Mouse (Mus musculus) kidney, embryonic 14.5 days (tissue): ENCODE results near the gene Gm10570. TPM values are rescaled to one million over a fixed set of nuclear protein-coding genes. Genes with fewer than 3 reads are reported as not detected.

Source experiments
- ATAC-seq: fragments of 200-750 bp; cut with Nextera tagmentation; 2 replicates; pipeline ENCODE4 v1.8.0; 2017; ENCODE audit warnings: moderate number of reproducible peaks, mild to moderate bottlenecking, moderate TSS enrichment, moderate library complexity; ENCODE audit not compliant: low FRiP score, low TSS enrichment
- H3K27ac ChIP-seq: fragments of 300-500 bp; sonication (generic); 2 replicates; pipeline ENCODE4 v1.5.1; 2014; ENCODE audit warnings: low read depth, mild to moderate bottlenecking, low read length, moderate library complexity, mixed read lengths
- H3K27me3 ChIP-seq: fragments of 300-500 bp; sonication (generic); 2 replicates; pipeline ENCODE4 v1.6.1; 2014; ENCODE audit warnings: mild to moderate bottlenecking, low read length; ENCODE audit not compliant: control insufficient read depth, insufficient read depth
- H3K36me3 ChIP-seq: fragments of 300-500 bp; sonication (generic); 2 replicates; pipeline ENCODE4 v1.6.1; 2014; ENCODE audit warnings: low read length, mixed read lengths; ENCODE audit not compliant: control insufficient read depth, insufficient read depth
- H3K4me1 ChIP-seq: fragments of 300-500 bp; sonication (generic); 2 replicates; pipeline ENCODE4 v1.6.1; 2014; ENCODE audit warnings: low read length, mixed read lengths; ENCODE audit not compliant: control insufficient read depth, insufficient read depth
- H3K4me2 ChIP-seq: fragments of 300-500 bp; sonication (generic); replicated peaks from 2 replicates; pipeline ENCODE4 v1.6.1; 2014; ENCODE audit warnings: low read depth, mild to moderate bottlenecking, low read length
- H3K4me3 ChIP-seq: fragments of 300-500 bp; sonication (generic); 2 replicates; pipeline ENCODE4 v1.5.1; 2014; ENCODE audit warnings: mild to moderate bottlenecking, low read length
- H3K9ac ChIP-seq: fragments of 300-500 bp; sonication (generic); 2 replicates; pipeline ENCODE4 v1.6.1; 2014; ENCODE audit warnings: low read depth, mild to moderate bottlenecking, low read length, moderate library complexity
- H3K9me3 ChIP-seq: fragments of 300-500 bp; sonication (generic); 2 replicates; pipeline ENCODE4 v1.6.1; 2016; ENCODE audit warnings: low read length; ENCODE audit not compliant: control insufficient read depth
- WGBS: fragments of 180-500 bp; shearing (Covaris S2); extraction: QIAGEN DNeasy Blood & Tissue Kit; methylation state at CpG from one replicate; pipeline ENCODE4 v1.1.7; 2014; 5-methylcytosine and 5-hydroxymethylcytosine counted together
- polyA plus RNA-seq: library from polyadenylated mRNA; unstranded; fragments of >200 nt; fragmentation: Nextera tagmentation; extraction: Ambion mirVana; gene quantifications from 2 replicates; pipeline ENCODE4 v1.2.1, GENCODE M21; 2014

Gene Gm10570
- polyA plus RNA-seq, 1 experiment from 2014 or later, result not detected

DNA sequence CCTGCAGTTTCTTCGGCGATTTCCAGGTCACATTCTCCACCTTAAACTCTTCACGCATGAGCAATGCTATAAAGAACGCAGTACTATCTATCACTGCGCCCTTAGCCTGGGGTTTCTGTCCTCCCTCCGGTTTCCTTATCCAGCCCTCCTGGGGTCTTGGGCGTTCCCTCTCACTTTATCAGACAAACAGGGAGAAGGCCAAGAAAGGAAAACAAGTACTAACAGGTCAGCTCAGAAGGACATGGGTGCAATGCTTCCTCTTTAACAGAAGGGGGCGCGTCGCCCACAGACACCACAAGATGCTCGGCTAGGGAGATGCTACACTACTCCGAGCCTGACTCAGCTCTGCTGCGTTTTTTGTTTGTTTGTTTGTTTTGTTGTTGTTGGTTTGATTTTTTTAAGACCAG lies 11.3 kb downstream of the Gm10570 start:
- WGBS, result 16% methylated on average over 13 of the region's 13 CpGs
- ATAC-seq, result peak; percentile 28
- no peak overlapping the region for H3K4me3 ChIP-seq
- H3K9ac ChIP-seq, result no peak overlapping the region
- H3K9me3 ChIP-seq, result no peaks in the 10 kb centered on the region
- no peaks in the 10 kb centered on the region; the same call in 1 of the 2 replicates for H3K27me3 ChIP-seq
- no peak overlapping the region for H3K27ac ChIP-seq
- H3K4me1 ChIP-seq, result no peaks in the 10 kb centered on the region
- no peaks in the 10 kb centered on the region for H3K36me3 ChIP-seq
- H3K4me2 ChIP-seq, result no peak overlapping the region

DNA sequence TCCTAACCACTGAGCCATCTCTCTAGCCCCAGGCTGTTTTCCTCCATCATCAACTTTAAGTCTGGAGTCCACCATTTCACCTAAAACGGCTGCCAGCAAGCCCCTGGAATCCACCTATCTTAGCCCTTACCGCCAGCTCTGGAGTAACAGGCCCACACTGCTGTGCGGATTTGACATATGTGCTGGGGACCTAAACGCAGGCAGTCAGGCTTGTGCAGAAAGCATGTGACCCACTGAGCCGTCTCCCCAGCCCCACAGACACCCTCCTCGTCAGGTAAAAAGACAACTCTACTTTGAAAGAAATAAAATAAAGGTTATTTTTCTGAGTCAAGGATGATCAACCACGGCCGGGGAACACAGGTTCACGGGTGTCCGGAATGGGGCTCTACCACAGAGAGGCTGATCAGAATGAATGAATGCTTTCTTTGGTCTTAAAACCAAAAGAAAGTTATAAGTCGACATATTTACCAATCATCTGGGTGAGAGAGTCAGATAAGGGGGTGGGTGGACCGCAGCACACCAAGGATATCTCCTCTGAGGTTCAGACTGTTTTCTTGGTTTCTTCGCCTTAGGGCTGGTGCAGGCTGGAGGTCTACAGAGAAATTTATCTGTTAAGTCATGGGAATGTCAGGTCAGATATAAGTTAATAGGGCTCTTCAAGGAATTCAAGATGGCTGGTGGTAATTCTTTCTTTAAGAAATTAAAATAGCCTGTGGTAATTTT lies 12.1 kb downstream of the Gm10570 start:
- no peak for ATAC-seq

DNA sequence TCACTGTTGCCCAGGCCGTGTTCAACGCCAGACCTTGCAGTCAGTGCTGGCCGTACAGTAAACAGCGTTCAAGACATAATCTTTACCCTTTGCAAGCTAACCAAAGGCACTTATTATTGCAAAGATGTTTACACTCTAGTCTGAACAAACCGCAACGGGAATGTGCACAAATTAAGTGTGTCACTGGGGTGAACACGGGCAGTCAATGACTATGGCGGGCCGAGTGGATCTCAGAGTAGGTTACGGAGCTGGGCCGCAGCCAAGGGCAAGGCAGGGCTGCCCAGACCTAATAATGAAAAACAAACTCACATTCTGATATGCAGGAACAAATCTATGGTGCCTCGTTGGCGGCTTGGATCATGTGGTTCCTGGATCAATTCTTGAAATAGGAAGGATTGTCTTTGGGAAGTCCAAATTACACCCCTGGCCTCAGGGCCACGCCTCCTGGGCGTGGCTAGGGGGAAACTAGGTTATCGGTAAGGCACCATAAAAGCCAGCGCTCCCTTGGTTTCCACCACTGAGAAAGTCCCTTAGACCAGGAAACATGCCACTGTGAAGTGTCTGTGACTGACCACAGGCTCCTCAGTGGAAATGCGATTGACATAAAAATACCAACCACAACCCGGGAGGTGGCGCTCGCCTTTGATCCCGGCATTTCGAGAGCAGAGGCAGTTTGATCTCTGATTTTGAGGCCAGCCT lies 13.3 kb downstream of the Gm10570 start:
- no peak overlapping the region for H3K4me2 ChIP-seq
- WGBS, result 46% methylated on average over 23 of the region's 23 CpGs
- no peak overlapping the region for H3K9ac ChIP-seq

More for the DNA sequence above, 12.1 kb downstream of the Gm10570 start:
- Histone ChIP-seq H3K27me3 (no peaks in the 10 kb centered on the region; the same call in 1 of the 2 replicates), H3K27ac (no peak overlapping the region), H3K4me1 (no peaks in the 10 kb centered on the region), H3K4me2 (no peak overlapping the region), H3K9ac (no peak overlapping the region), H3K36me3 (no peaks in the 10 kb centered on the region), H3K9me3 (no peaks in the 10 kb centered on the region), H3K4me3 (no peak overlapping the region)
- WGBS, result 86% methylated on average over 13 of the region's 13 CpGs

DNA sequence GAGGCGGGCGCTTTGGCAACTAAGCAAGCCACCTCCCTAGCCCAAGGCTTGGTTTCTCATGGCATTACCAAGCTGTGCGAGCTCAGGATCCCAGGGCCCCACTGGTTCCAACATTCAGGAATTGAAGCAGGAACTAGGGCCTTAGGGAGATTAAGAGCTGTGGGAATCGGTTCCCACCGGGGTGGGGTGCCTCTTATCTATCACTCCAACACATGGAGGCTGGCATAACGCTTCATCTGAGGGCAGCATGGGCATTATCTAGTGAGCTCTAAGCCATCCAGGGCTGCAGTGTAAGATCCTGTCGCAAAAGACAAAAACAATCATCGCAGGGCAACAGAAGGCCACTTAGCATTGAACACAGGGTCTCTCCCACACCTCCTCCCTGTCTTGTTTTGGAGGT lies 14.0 kb downstream of the Gm10570 start:
- no peaks in the 10 kb centered on the region for H3K9me3 ChIP-seq
- no peaks in the 10 kb centered on the region; the same call in 1 of the 2 replicates for H3K27me3 ChIP-seq
- H3K9ac ChIP-seq, result no peak overlapping the region
- H3K27ac ChIP-seq, result no peak overlapping the region
- H3K4me1 ChIP-seq, result no peaks in the 10 kb centered on the region
- no peak for ATAC-seq
- H3K4me2 ChIP-seq, result no peak overlapping the region
- no peaks in the 10 kb centered on the region for H3K36me3 ChIP-seq
- WGBS, result 83% methylated on average over 8 of the region's 8 CpGs
- no peak overlapping the region for H3K4me3 ChIP-seq

More for the DNA sequence above, 13.3 kb downstream of the Gm10570 start:
- no peak overlapping the region for H3K27ac ChIP-seq
- no peaks in the 10 kb centered on the region for H3K4me1 ChIP-seq
- no peaks in the 10 kb centered on the region; the same call in 1 of the 2 replicates for H3K27me3 ChIP-seq
- ATAC-seq, result no peak
- H3K4me3 ChIP-seq, result no peak overlapping the region
- no peaks in the 10 kb centered on the region for H3K9me3 ChIP-seq
- H3K36me3 ChIP-seq, result no peaks in the 10 kb centered on the region

DNA sequence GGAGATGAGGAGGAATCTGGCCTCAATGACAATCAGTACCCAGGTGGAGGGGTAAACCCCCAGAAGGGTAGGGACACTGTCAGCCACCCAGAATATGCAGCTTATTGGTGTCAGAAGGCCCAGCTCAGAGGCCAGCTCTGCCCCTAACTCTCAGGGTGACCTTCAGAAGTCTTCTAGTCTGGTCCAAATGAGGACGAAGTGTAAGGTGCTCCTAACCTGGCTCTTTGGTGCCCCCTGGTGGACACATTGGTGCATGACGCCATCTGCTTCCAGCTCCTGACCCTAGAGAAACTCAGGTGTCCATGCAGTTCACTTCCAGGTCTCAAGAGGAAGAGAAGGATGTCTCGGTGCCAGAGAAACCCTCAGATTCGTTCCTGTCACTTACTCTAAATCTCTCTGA lies 16.2 kb downstream of the Gm10570 start:
- Histone ChIP-seq H3K9me3 (no peaks in the 10 kb centered on the region), H3K4me2 (no peak overlapping the region), H3K4me3 (no peak overlapping the region), H3K36me3 (no peaks in the 10 kb centered on the region), H3K4me1 (no peaks in the 10 kb centered on the region), H3K27ac (no peak overlapping the region), H3K27me3 (no peaks in the 10 kb centered on the region; the same call in 1 of the 2 replicates), H3K9ac (no peak overlapping the region)
- ATAC-seq, result peak; percentile 76
- 2% methylated on average over 4 of the region's 4 CpGs for WGBS

DNA sequence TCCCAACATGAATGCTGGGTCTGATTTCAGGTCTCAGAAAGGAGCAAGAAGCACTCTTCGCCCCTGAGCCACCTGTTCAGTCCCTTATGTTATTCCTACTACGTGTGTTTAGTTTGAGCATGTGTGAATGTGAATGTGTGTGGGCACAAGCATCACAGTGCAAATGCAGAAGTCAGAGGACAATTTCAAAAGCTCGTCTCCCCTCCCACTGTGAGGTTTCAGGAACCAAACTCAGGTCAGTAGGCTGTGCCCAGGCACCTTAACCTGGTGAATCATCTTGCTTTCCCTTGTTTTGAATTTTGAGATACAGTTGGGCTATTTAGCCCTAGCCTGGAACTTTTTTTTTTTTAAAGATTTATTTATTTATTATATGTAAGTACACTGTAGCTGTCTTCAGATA lies 18.6 kb downstream of the Gm10570 start:
- no peak overlapping the region for H3K4me2 ChIP-seq
- no peak overlapping the region for H3K9ac ChIP-seq
- H3K27me3 ChIP-seq, result no peaks in the 10 kb centered on the region
- no peaks in the 10 kb centered on the region for H3K9me3 ChIP-seq
- WGBS, result 74% methylated on average over 3 of the region's 3 CpGs
- H3K4me1 ChIP-seq, result no peaks in the 10 kb centered on the region
- H3K27ac ChIP-seq, result no peak overlapping the region
- no peaks in the 10 kb centered on the region for H3K36me3 ChIP-seq
- no peak overlapping the region for H3K4me3 ChIP-seq
- no peak for ATAC-seq

DNA sequence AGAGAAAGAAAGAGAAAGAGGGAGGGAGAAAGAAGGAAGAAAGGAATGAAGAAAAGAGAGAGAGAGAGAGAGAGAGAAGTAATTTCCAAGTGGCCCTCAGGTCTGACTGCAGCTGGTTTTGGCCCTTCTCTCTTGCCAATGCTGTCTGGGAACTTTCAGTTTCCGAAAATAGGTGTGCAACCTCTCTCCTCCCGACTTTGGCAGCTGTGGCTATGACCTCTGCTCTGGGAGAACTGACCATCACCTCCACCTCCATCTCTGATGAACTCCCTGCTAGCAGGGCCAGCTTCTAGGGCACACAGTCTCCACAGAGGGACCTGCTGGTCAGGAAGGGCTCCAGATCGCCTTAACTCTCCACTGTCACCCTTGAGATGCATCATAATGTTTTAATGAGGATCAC lies 21.9 kb downstream of the Gm10570 start:
- H3K9ac ChIP-seq, result no peak overlapping the region
- no peaks in the 10 kb centered on the region for H3K9me3 ChIP-seq
- no peak overlapping the region for H3K27ac ChIP-seq
- H3K4me2 ChIP-seq, result no peak overlapping the region
- ATAC-seq, result no peak
- no peaks in the 10 kb centered on the region for H3K4me1 ChIP-seq
- 42% methylated on average over 3 of the region's 3 CpGs for whole genome bisulfite sequencing
- H3K36me3 ChIP-seq, result no peaks in the 10 kb centered on the region
- H3K4me3 ChIP-seq, result no peak overlapping the region
- H3K27me3 ChIP-seq, result no peaks in the 10 kb centered on the region

DNA sequence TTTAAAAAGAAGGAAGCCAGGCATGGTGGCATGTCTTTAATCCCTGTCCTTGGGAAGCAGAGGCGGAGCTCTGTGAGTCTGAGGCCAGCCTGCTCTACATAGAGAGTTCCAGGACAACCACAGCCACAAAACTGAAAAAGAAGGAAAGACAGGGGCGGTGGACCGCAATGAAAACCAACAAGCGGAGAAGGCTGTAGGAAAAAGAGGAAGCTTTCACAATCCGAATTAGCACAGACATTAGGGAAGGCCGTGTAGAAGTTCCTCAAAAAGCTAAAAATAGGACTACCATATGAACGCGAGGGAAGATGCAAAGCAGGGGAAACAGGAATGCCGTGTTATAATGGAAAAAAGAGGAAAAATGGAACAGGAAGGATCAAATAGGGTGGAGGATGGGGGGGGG lies 24.6 kb downstream of the Gm10570 start:
- H3K4me3 ChIP-seq, result no peak overlapping the region
- no peaks in the 10 kb centered on the region for H3K36me3 ChIP-seq
- 85% methylated on average over 9 of the region's 9 CpGs for WGBS
- no peaks in the 10 kb centered on the region for H3K4me1 ChIP-seq
- no peak overlapping the region for H3K27ac ChIP-seq
- no peak overlapping the region for H3K9ac ChIP-seq
- ATAC-seq, result no peak
- H3K9me3 ChIP-seq, result no peaks in the 10 kb centered on the region
- peaks cover 6% of the 10 kb centered on the region; the same call in 1 of the 2 replicates for H3K27me3 ChIP-seq
- H3K4me2 ChIP-seq, result no peak overlapping the region

DNA sequence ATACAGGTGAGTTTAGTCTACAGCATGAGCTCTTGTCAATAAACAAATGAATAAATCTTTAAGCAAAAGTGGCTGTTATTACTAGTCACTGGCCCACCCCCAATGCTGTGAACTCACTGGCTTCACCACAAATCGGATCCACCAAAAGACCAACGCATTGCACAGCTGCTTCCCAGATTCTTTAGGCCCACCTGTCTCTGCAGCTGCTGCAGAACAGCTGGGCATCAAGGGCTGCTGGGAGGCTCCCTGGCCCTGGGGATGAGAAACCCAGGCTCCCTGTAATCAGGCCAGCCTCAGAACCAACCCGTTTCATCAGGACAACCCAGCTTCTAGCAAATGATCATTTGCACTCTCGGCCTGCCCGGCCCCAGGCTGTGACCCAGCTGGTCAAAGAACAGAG lies 25.6 kb downstream of the Gm10570 start:
- H3K27me3 ChIP-seq, result peaks cover 10% of the 10 kb centered on the region; the same call in 1 of the 2 replicates
- WGBS, result 71% methylated on average over 5 of the region's 5 CpGs
- H3K4me3 ChIP-seq, result no peak overlapping the region
- ATAC-seq, result no peak
- H3K27ac ChIP-seq, result no peak overlapping the region
- H3K9ac ChIP-seq, result no peak overlapping the region
- no peaks in the 10 kb centered on the region for H3K4me1 ChIP-seq
- H3K9me3 ChIP-seq, result no peaks in the 10 kb centered on the region
- H3K36me3 ChIP-seq, result no peaks in the 10 kb centered on the region
- H3K4me2 ChIP-seq, result no peak overlapping the region
